Mouse (Mus musculus): ENCODE measurements at regions not wholly inside any gene's neighbourhood (a gene's known extent, or its start where the extent isn't known, plus 50 kb on each side); places are given as distances from the start of the nearest gene placed in this dataset.

DNA sequence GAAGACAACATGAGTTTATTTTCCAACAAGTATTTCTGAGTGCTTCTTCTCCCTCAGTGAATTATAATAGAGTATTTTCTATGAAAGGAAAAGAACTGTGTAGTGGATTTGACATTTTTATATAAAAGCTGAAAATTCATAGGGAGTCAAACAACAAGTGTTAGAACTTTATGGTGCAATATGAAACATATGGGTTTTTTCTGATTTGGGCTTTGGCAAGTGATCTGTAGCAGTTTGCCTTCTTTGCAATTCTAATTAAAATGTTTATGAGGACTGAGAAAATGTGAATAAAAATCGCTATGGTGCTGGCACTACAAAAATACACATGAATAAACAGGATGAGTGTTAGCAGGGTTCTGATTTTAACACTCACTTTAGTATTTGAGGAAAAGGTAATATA is 341.0 kb downstream of the Gabrg1 start:
- peak; percentile 47 for DNase-seq (ENCODE audit: low read depth, low spot score)

DNA sequence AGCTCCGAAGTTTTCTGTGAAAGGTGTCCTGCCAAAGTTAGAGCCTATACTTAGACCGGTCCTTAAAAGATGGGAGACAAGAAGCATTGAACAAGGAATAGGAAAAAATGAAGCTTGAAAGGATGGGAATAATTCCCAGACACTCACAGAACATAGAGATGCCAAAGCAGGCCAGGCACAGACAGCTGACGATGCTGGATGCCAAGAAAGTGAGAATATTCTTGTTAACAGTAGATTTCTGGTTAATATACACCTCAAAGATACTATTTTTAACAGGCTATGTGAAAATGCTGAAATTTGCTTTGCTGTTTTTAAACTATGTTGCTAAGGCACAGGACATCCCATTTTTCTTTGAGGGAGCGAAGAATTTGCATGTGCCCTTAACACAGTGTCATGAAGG is 366.3 kb downstream of the Gabrg1 start:
- DNase-seq (ENCODE audit: low read depth, low spot score), result peak; percentile 18

DNA sequence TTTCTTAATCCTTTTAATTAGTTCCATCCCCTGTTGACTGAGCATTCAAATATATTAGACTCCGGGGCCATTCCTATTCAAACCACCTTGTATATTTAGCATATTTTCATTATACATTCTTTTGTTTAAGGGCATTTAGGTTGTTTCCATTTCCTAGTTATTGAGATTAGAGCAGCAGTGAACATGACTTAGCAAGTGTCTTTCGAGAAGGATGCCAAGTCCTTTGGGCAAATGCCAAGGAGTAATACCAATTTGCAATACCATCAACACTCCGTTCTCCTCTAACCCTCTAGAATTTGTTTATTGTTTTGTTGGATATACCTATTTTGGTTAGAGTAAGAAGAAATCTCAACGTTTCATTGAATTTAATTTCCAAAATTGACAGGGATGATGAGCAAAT is 407.8 kb downstream of the Gabrg1 start:
- no peak for DNase-seq (ENCODE audit: low read depth, low spot score)

- DNase-seq (ENCODE audit: low read depth, low spot score), result no peak
These were observed 441.9 kb downstream of the Gabrg1 start for GRCm38 (mm10) chr5:70400561-70400960.

DNA sequence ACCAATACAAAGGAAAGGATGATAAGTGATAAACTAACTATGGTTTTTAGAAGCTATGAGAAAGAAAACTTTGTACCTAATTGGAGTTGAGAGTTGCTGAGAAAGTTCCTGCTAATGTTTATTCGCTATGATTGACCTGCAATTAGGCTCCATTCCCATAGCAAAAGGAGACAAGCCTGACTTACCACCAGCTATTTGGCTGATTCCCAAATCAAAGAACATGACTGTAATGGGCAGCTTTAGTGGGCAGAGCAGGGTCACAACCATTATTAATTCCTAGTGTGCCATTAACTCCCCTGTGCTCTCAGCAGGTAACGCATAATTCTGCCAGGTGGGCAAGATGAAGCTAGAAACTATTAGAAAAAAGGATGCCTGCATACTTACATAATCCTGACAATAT is 452.5 kb downstream of the Gabrg1 start:
- DNase-seq (ENCODE audit: low read depth, low spot score), result no peak

DNA sequence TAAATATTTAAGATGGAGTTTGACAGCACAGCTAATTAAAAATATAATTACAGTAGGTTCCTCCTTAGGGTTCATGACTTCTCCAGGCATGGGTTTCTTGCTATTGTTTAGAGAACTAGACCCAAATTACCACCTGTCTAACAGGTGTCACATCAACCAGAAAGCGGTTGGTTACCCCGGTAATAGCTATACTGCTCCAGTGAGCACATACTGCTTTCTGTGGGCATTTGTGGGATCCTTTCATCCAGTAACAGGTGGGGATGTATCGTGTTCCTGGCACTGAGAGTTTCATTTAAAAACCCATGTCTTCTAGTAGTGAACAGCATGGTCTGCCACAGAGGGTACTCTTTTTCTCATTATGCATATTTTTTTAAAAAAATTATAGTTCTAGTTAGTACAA is 455.1 kb downstream of the Gabrg1 start:
- DNase-seq (ENCODE audit: low read depth, low spot score), result no peak
